Mouse (Mus musculus) small intestine, adult 2 months (tissue): ENCODE measurements around the gene Sh3pxd2a. TPM values are rescaled to one million over a fixed set of nuclear protein-coding genes. Genes with fewer than 3 reads are reported as not detected.

Experiments
- H3K27ac ChIP-seq: fragments of 200-500 bp; 2 replicates; pipeline ENCODE4 v1.5.1; 2012; ENCODE audit warnings: low read depth, low read length, control low read depth, inconsistent platforms; ENCODE audit not compliant: insufficient read depth
- H3K27me3 ChIP-seq: fragments of 200-500 bp; 2 replicates; pipeline ENCODE4 v1.6.1; 2012; ENCODE audit warnings: mild to moderate bottlenecking, moderate library complexity, low read length, inconsistent platforms; ENCODE audit not compliant: control insufficient read depth, insufficient read depth
- H3K36me3 ChIP-seq: fragments of 200-500 bp; 2 replicates; pipeline ENCODE4 v1.6.1; 2012; ENCODE audit warnings: mild to moderate bottlenecking, low read length, control low read depth, inconsistent platforms; ENCODE audit not compliant: control insufficient read depth, insufficient read depth
- H3K4me1 ChIP-seq: fragments of 200-500 bp; 2 replicates; pipeline ENCODE4 v1.6.1; 2012; ENCODE audit warnings: low read length, inconsistent platforms, mixed read lengths; ENCODE audit not compliant: control insufficient read depth, insufficient read depth, insufficient read length
- H3K4me3 ChIP-seq: fragments of 200-500 bp; 2 replicates; pipeline ENCODE4 v1.5.1; 2012; ENCODE audit warnings: low read depth, mild to moderate bottlenecking, control low read depth, inconsistent platforms, low read length, moderate library complexity
- CTCF ChIP-seq: fragments of 200-500 bp; IDR thresholded peaks from 2 replicates; pipeline ENCODE4 v1.5.1; 2012; ENCODE audit warnings: low read depth, mild to moderate bottlenecking, control low read depth, inconsistent platforms, low read length, moderate library complexity, mixed read lengths; ENCODE audit not compliant: insufficient replicate concordance, insufficient read length; ENCODE audit errors: extremely low read depth
- POLR2A ChIP-seq: fragments of 200-500 bp; IDR thresholded peaks from 2 replicates; pipeline ENCODE4 v1.6.1; 2012; ENCODE audit warnings: low read depth, mild to moderate bottlenecking, control low read depth, inconsistent platforms, low read length, moderate library complexity
- WGBS: fragments of 180-500 bp; shearing (Covaris S2); methylation state at CpG from one replicate; pipeline ENCODE4 v1.1.7; 2018; 5-methylcytosine and 5-hydroxymethylcytosine counted together
- polyA plus RNA-seq: library from polyadenylated mRNA; depleted of rRNA; stranded (reverse); fragments of >200 nt; gene quantifications from 2 replicates; pipeline ENCODE4 v1.2.3, GENCODE M21; 2012

Gene Sh3pxd2a
- polyA plus RNA-seq, 1 experiment = 6.3 TPM

DNA sequence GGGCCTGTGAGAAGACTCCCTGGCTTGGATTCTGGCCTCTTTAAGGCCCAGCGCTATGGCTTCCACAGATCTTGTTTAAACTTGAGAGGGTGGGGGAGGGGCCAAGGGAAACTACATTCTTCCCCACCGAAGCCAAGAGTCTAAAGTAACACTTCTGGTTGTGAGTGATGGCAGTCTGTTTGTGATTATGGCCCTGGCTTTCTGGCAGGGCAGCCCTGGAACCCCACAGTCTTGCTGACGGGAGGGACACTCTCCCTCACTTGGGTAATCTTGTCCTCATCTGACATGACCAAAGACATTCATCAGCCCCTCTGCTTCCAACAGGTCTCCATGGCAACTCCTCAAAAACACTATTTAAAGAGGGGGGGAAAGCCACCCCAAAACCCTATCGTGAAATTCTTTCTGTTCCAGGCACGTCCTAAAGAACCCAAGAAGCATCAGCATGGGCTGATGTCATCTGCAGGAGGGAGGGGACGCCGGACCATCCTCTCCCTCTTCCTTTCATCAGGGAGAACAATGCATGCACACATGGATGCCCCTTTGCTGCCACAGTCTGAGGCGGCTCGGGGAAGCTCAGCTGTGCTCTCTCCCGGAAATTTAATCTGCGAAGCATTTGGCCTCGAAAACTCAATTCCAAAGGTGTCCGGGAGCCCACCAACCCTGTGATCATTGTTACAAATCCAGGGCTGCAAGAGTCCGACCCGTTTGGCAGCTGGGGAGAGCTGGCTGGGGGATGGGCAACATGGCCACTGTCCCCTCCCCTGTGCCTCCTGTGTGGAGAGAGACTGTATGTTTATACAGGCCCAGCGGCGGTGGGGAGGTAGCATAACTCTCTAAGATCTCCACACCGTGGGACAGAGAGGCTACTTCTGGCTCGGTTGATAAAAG lies 162.7 kb downstream of the Sh3pxd2a start:
- Histone ChIP-seq H3K27me3 (no peaks in the 10 kb centered on the region), H3K4me1 (peaks cover 2% of the 10 kb centered on the region), H3K36me3 (no peaks in the 10 kb centered on the region), H3K27ac (no peak overlapping the region), H3K4me3 (no peak overlapping the region)
- WGBS = 58% methylated on average over 19 of the region's 19 CpGs
- TF ChIP-seq CTCF = no peak
- no peak for TF ChIP-seq POLR2A

DNA sequence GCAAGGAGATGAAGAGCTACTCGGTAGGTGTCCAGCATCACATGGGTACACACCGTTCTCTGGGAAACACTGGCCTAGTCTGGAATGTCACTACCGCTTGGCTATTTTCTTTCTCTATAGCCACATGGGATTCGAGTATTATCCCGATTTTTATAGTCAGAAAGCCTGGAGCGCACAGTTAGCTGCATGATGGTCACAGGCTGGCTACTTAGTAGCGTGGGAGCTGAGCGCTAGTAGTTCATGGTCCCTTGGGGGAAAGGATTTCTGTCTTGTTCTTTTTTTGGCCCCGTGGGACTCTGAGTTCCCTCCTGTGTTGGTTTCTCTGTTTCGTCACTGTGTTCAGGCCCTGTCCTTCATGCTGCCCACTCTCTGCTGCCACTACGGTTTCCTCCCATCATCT lies 166.1 kb downstream of the Sh3pxd2a start:
- WGBS = 85% methylated on average over 11 of the region's 11 CpGs
- TF ChIP-seq POLR2A (no peak), CTCF (no peak)

GRCm38 (mm10) chr19:47292451-47292951 lies 171.7 kb downstream of the Sh3pxd2a start:
- Histone ChIP-seq H3K4me1 (peaks cover 2% of the 10 kb centered on the region; the same call in 1 of the 2 replicates), H3K27ac (no peak overlapping the region), H3K27me3 (no peaks in the 10 kb centered on the region), H3K4me3 (no peak overlapping the region), H3K36me3 (no peaks in the 10 kb centered on the region)
- no peak for TF ChIP-seq CTCF
- WGBS = 68% methylated on average over 7 of the region's 7 CpGs

More for the DNA sequence above, 166.1 kb downstream of the Sh3pxd2a start:
- Histone ChIP-seq H3K27me3 (no peaks in the 10 kb centered on the region), H3K27ac (no peak overlapping the region), H3K36me3 (no peaks in the 10 kb centered on the region), H3K4me1 (peaks cover 2% of the 10 kb centered on the region), H3K4me3 (no peak overlapping the region)

GRCm38 (mm10) chr19:47291307-47292080 lies 172.7 kb downstream of the Sh3pxd2a start:
- no peaks in the 10 kb centered on the region for H3K27me3 ChIP-seq
- H3K4me1 ChIP-seq = peaks cover 2% of the 10 kb centered on the region; the same call in 1 of the 2 replicates
- no peak overlapping the region for H3K27ac ChIP-seq
- H3K36me3 ChIP-seq = no peaks in the 10 kb centered on the region
- H3K4me3 ChIP-seq = no peak overlapping the region
- TF ChIP-seq POLR2A = no peak
- TF ChIP-seq CTCF = no peak
- WGBS = 72% methylated on average over 7 of the region's 7 CpGs

DNA sequence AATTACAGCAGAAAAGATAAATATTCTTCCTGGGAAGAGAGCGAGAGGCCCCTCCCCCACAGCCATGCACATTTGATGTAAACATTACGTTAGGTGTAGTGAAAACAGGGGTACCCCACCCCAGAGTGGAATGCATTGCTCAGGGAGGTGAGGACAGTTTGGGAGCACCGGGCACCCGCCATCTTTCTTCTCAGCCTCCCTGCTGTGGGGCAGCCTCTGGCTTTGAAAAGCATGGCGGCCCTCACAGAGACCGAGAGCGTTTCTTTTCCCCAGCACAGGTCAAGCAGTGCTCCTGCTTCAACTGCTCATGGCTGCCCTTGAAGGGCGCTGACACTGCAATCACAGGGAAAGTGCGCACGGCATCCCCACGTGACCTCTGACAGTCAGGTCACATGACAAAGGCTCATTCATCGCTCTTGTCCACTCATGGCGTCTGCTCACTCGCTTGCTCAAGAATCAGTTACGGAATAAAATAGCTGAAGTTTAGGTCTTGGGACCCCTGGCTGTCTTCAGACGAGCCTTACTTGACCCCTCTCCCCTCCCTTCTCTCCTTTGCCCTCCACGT lies 177.2 kb downstream of the Sh3pxd2a start:
- TF ChIP-seq CTCF = no peak
- TF ChIP-seq POLR2A = no peak
- Histone ChIP-seq H3K27me3 (no peaks in the 10 kb centered on the region), H3K4me1 (no peaks in the 10 kb centered on the region), H3K27ac (no peak overlapping the region), H3K36me3 (peaks cover 6% of the 10 kb centered on the region), H3K4me3 (no peak overlapping the region)
- 84% methylated on average over 17 of the region's 17 CpGs for WGBS

- WGBS = 88% methylated on average over 6 of the region's 6 CpGs
- H3K27me3 ChIP-seq = no peaks in the 10 kb centered on the region
- no peak overlapping the region for H3K27ac ChIP-seq
- TF ChIP-seq CTCF (no peak), POLR2A (no peak)
- peaks cover 6% of the 10 kb centered on the region for H3K36me3 ChIP-seq
- peaks cover 3% of the 10 kb centered on the region; the same call in 1 of the 2 replicates for H3K4me1 ChIP-seq
- no peak overlapping the region for H3K4me3 ChIP-seq
These were observed 178.6 kb downstream of the Sh3pxd2a start for GRCm38 (mm10) chr19:47285581-47285980.
